Mouse (Mus musculus) heart, postnatal 0 days (tissue): ENCODE results near the gene Mstn. TPM values are rescaled to one million over a fixed set of nuclear protein-coding genes. Genes with fewer than 3 reads are reported as not detected.

Experiments used
- ATAC-seq: fragments of 200-750 bp; cut with Nextera tagmentation; 2 replicates; pipeline ENCODE4 v1.8.0; 2017; ENCODE audit warnings: low read depth, moderate number of reproducible peaks, moderate library complexity; ENCODE audit not compliant: insufficient read depth
- DNase-seq: peaks from one replicate; pipeline ENCODE4 v3.0.0-alpha.2; 2016; ENCODE audit warnings: low spot score
- H3K27ac ChIP-seq: fragments of 300-500 bp; sonication (generic); 2 replicates; pipeline ENCODE4 v1.5.1; 2014; ENCODE audit warnings: low read depth, mild to moderate bottlenecking
- H3K27me3 ChIP-seq: fragments of 300-500 bp; sonication (generic); 2 replicates; pipeline ENCODE4 v1.6.1; 2014; ENCODE audit warnings: low read length, mixed read lengths; ENCODE audit not compliant: control insufficient read depth, insufficient read depth
- H3K36me3 ChIP-seq: fragments of 300-500 bp; sonication (generic); replicated peaks from 2 replicates; pipeline ENCODE4 v1.6.1; 2014; ENCODE audit warnings: low read length, mixed read lengths; ENCODE audit not compliant: control insufficient read depth, insufficient read depth
- H3K4me1 ChIP-seq: fragments of 300-500 bp; sonication (generic); 2 replicates; pipeline ENCODE4 v1.6.1; 2014; ENCODE audit warnings: antibody characterized with exemption; ENCODE audit not compliant: control insufficient read depth, insufficient read depth
- H3K4me2 ChIP-seq: fragments of 300-500 bp; sonication (generic); 2 replicates; pipeline ENCODE4 v1.6.1; 2014; ENCODE audit warnings: low read depth, mild to moderate bottlenecking, low read length, moderate library complexity
- H3K4me3 ChIP-seq: fragments of 300-500 bp; sonication (generic); 2 replicates; pipeline ENCODE4 v1.5.1; 2014; ENCODE audit warnings: low read depth, low read length
- H3K9ac ChIP-seq: fragments of 300-500 bp; sonication (generic); replicated peaks from 2 replicates; pipeline ENCODE4 v1.6.1; 2014; ENCODE audit warnings: low read depth, low read length, mixed read lengths
- H3K9me3 ChIP-seq: fragments of 300-500 bp; sonication (generic); replicated peaks from 2 replicates; pipeline ENCODE4 v1.6.1; 2016; ENCODE audit warnings: low read length; ENCODE audit not compliant: control insufficient read depth
- CTCF ChIP-seq: IDR thresholded peaks from 2 replicates; pipeline ENCODE4 v1.5.1; 2016; ENCODE audit warnings: antibody characterized with exemption, control low read depth, low read depth
- EP300 ChIP-seq: IDR thresholded peaks from 2 replicates; pipeline ENCODE4 v1.6.1; 2016; ENCODE audit warnings: antibody characterized with exemption, low read depth
- WGBS: fragments of 180-500 bp; shearing (Covaris S2); extraction: QIAGEN DNeasy Blood & Tissue Kit; methylation state at CpG from one replicate; pipeline ENCODE4 v1.1.7; 2014; 5-methylcytosine and 5-hydroxymethylcytosine counted together
- polyA plus RNA-seq: library from polyadenylated mRNA; unstranded; fragments of >200 nt; fragmentation: Nextera tagmentation; extraction: Ambion mirVana; gene quantifications from 2 replicates; pipeline ENCODE4 v1.2.1, GENCODE M21; 2015
- total RNA-seq: library from RNA; depleted of rRNA; stranded (reverse); fragments of >200 nt; gene quantifications from 2 replicates; pipeline ENCODE4 v1.2.3, GENCODE M21; 2014; ENCODE audit warnings: low replicate concordance

Mstn gene
- total and polyA plus RNA-seq, 2 experiments from 2014 or later, result 0.40 to 2.4 TPM

DNA sequence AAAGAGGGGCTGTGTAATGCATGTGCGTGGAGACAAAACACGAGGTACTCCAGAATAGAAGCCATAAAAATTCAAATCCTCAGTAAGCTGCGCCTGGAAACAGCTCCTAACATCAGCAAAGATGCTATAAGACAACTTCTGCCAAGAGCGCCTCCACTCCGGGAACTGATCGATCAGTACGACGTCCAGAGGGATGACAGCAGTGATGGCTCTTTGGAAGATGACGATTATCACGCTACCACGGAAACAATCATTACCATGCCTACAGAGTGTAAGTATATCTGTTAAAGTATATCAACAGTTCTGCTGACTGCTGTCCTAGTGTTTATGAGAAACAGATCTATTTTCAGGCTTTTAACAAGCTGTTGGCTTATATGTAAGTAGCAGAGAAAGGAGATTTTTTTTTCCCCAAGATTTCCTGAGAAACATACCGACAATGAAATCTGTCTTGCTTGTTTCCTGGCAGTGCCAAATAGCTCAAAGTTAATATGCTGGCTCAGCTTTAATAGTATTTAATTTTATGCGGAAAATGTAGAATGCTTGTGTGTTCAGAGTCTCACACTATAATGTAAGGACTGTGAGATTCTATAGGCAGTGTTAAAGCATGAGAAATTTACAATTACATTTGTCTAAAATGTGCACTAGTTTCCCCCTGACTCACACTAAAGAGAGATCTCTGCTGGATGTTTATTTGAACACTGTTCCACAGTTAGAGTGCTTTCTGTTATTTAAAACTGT, 600 bp downstream of the Mstn start:
- ATAC-seq, result no peak
- 55% methylated on average over 13 of the region's 13 CpGs for WGBS
- DNase-seq, result no peak
- TF ChIP-seq CTCF (no peak), EP300 (no peak)
- H3K9me3 ChIP-seq, result no peaks in the 10 kb centered on the region
- no peak overlapping the region; the same call in 1 of the 2 replicates for H3K4me2 ChIP-seq
- no peak overlapping the region for H3K4me3 ChIP-seq
- no peak overlapping the region for H3K9ac ChIP-seq
- no peaks in the 10 kb centered on the region for H3K4me1 ChIP-seq
- H3K27me3 ChIP-seq, result no peaks in the 10 kb centered on the region
- H3K27ac ChIP-seq, result no peak overlapping the region
- no peaks in the 10 kb centered on the region for H3K36me3 ChIP-seq

- no peak overlapping the region for H3K9ac ChIP-seq
- H3K27me3 ChIP-seq, result no peaks in the 10 kb centered on the region
- ATAC-seq (no peak), DNase-seq (no peak)
- no peaks in the 10 kb centered on the region for H3K9me3 ChIP-seq
- no peak overlapping the region for H3K4me3 ChIP-seq
- H3K27ac ChIP-seq, result no peak overlapping the region
- H3K4me1 ChIP-seq, result no peaks in the 10 kb centered on the region
- H3K36me3 ChIP-seq, result no peaks in the 10 kb centered on the region
- no peak overlapping the region for H3K4me2 ChIP-seq
- TF ChIP-seq EP300 (no peak), CTCF (no peak)
- WGBS, result 77% methylated on average over 4 of the region's 4 CpGs
These were observed 2.5 kb downstream of the Mstn start for GRCm38 (mm10) chr1:53063921-53064320.

- WGBS, result 80% methylated on average over 5 of the region's 5 CpGs
- no peak overlapping the region for H3K4me3 ChIP-seq
- ATAC-seq, result no peak
These were observed 8.5 kb downstream of the Mstn start for GRCm38 (mm10) chr1:53069726-53070514.

GRCm38 (mm10) chr1:53070664-53071175, 9.3 kb downstream of the Mstn start:
- TF ChIP-seq EP300 (no peak), CTCF (no peak)
- no peak overlapping the region for H3K4me3 ChIP-seq
- no peaks in the 10 kb centered on the region for H3K9me3 ChIP-seq
- no peaks in the 10 kb centered on the region for H3K27me3 ChIP-seq
- H3K27ac ChIP-seq, result no peak overlapping the region
- no peak overlapping the region for H3K4me2 ChIP-seq
- no peaks in the 10 kb centered on the region for H3K4me1 ChIP-seq
- 74% methylated on average over 1 of the region's 1 CpGs for WGBS
- DNase-seq (no peak), ATAC-seq (no peak)
- no peak overlapping the region for H3K9ac ChIP-seq
- no peaks in the 10 kb centered on the region for H3K36me3 ChIP-seq

More at GRCm38 (mm10) chr1:53069726-53070514, 8.5 kb downstream of the Mstn start:
- Histone ChIP-seq H3K9ac (no peak overlapping the region), H3K4me2 (no peak overlapping the region), H3K27me3 (no peaks in the 10 kb centered on the region), H3K36me3 (no peaks in the 10 kb centered on the region), H3K4me1 (no peaks in the 10 kb centered on the region), H3K9me3 (no peaks in the 10 kb centered on the region), H3K27ac (no peak overlapping the region)
- DNase-seq, result no peak
- TF ChIP-seq EP300 (no peak), CTCF (no peak)

DNA sequence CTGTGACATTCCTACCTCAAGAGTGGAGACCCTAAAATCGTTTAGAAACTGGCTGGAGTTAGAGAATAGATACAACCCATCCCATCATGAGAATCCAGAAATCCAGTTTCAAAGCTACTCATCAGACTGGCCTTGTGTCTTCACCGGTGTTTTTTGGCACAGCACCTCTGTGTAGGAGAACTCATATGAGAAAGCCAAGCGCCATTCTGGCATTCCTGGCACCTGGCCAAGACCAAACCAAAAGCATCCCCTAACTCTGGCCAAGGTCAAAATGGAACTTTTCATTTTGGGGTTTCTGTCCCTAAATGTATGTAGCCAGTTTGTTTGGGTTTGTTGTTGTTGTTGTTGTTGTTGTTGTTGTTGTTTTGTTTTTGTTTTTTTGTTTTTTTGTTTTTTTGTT, 15.2 kb downstream of the Mstn start:
- WGBS, result 55% methylated on average over 3 of the region's 3 CpGs
- Histone ChIP-seq H3K4me2 (no peak overlapping the region), H3K4me1 (no peaks in the 10 kb centered on the region), H3K4me3 (no peak overlapping the region), H3K27me3 (no peaks in the 10 kb centered on the region), H3K9ac (no peak overlapping the region), H3K36me3 (no peaks in the 10 kb centered on the region), H3K9me3 (peaks cover 4% of the 10 kb centered on the region; the same call in 1 of the 2 replicates), H3K27ac (no peak overlapping the region)
- DNase-seq (no peak), ATAC-seq (no peak)
- no peak for TF ChIP-seq EP300
- TF ChIP-seq CTCF, result no peak
